Mouse (Mus musculus): ENCODE results near the gene Tmem121b.

- TF ChIP-seq CTCF (IDR thresholded peaks at IDR 0.05; ENCODE audit: insufficient read depth, low read depth, low read length) (no peak), POLR2A (IDR thresholded peaks at IDR 0.05; ENCODE audit: insufficient read depth, low read depth, low read length) (no peak)
These were observed 28.2 kb downstream of the Tmem121b start for GRCm38 (mm10) chr6:120465393-120465792.
